Mouse (Mus musculus) C2C12 (cell line): ENCODE results near the gene Raver2. TPM values are rescaled to one million over a fixed set of nuclear protein-coding genes. Genes with fewer than 3 reads are reported as not detected.

ENCODE experiments used
- H3K27me3 ChIP-seq: one replicate; pipeline ENCODE4 v1.6.1; 2011; ENCODE audit not compliant: control insufficient read depth, insufficient read depth, insufficient read length
- H3K36me3 ChIP-seq: one replicate; pipeline ENCODE4 v1.6.1; 2011; ENCODE audit not compliant: control insufficient read depth, insufficient read depth
- H3K4me3 ChIP-seq: one replicate; pipeline ENCODE4 v1.5.1; 2011; ENCODE audit warnings: mild to moderate bottlenecking, control low read depth; ENCODE audit not compliant: poor library complexity, insufficient read depth, severe bottlenecking
- H3K79me2 ChIP-seq: one replicate; pipeline ENCODE4 v1.6.1; 2011; ENCODE audit not compliant: control insufficient read depth, insufficient read depth
- H3K79me3 ChIP-seq: one replicate; pipeline ENCODE4 v1.6.1; 2011; ENCODE audit warnings: low read depth, control low read depth
- H3ac ChIP-seq: one replicate; pipeline ENCODE3; 2011; ENCODE audit warnings: low read depth; ENCODE audit not compliant: control insufficient read depth, insufficient read length
- CEBPB ChIP-seq: IDR thresholded peaks from one replicate; pipeline ENCODE4 v1.6.1; 2011; ENCODE audit warnings: low read depth, mild to moderate bottlenecking, control low read depth, moderate library complexity
- CTCF ChIP-seq: IDR thresholded peaks from one replicate; pipeline ENCODE4 v1.5.1; 2011; ENCODE audit not compliant: control insufficient read depth, insufficient read depth, insufficient read length
- FOSL1 ChIP-seq: IDR thresholded peaks from one replicate; pipeline ENCODE4 v1.8.0; 2011; ENCODE audit warnings: mild to moderate bottlenecking, low read length; ENCODE audit not compliant: poor library complexity, insufficient read depth, severe bottlenecking
- MAX ChIP-seq: IDR thresholded peaks from one replicate; pipeline ENCODE4 v1.6.1; 2011; ENCODE audit warnings: mild to moderate bottlenecking, control low read depth
- MYOD1 ChIP-seq: IDR thresholded peaks from one replicate; pipeline ENCODE4 v1.6.1; 2011; ENCODE audit warnings: low read depth; ENCODE audit not compliant: control insufficient read depth, insufficient read length
- MYOG ChIP-seq: IDR thresholded peaks from one replicate; pipeline ENCODE4 v1.6.1; 2011; ENCODE audit not compliant: control insufficient read depth, insufficient read length; ENCODE audit errors: extremely low read depth
- USF1 ChIP-seq: IDR thresholded peaks from one replicate; pipeline ENCODE4 v1.6.1; 2011; ENCODE audit warnings: low read depth, mild to moderate bottlenecking, control low read depth, moderate library complexity
- polyA plus RNA-seq: library from polyadenylated mRNA; unstranded; fragments of >200 nt; fragmentation: generic; extraction: Trizol; gene quantifications from one replicate; pipeline ENCODE4 v1.2.1, GENCODE M21; 2012; ENCODE audit warnings: missing spikeins

Raver2 gene
- polyA plus RNA-seq, 1 experiment: 0.04 TPM

GRCm38 (mm10) chr4:101135013-101135412 is 66.2 kb downstream of the Raver2 start:
- Histone ChIP-seq H3K36me3 (no peaks in the 10 kb centered on the region), H3K79me2 (no peaks in the 10 kb centered on the region), H3K79me3 (no peaks in the 10 kb centered on the region), H3ac (no peak overlapping the region), H3K27me3 (no peaks in the 10 kb centered on the region), H3K4me3 (no peak overlapping the region)
- TF ChIP-seq CTCF (no peak), MAX (no peak), USF1 (no peak), MYOG (no peak), FOSL1 (no peak)

GRCm38 (mm10) chr4:101135909-101136308 is 67.1 kb downstream of the Raver2 start:
- no peaks in the 10 kb centered on the region for H3K79me3 ChIP-seq
- no peak overlapping the region for H3ac ChIP-seq
- no peaks in the 10 kb centered on the region for H3K27me3 ChIP-seq
- no peaks in the 10 kb centered on the region for H3K36me3 ChIP-seq
- no peaks in the 10 kb centered on the region for H3K79me2 ChIP-seq
- no peak overlapping the region for H3K4me3 ChIP-seq
- no peak for TF ChIP-seq MAX
- no peak for TF ChIP-seq CTCF
- no peak for TF ChIP-seq USF1
- TF ChIP-seq FOSL1: no peak
- no peak for TF ChIP-seq MYOD1
- TF ChIP-seq MYOG: no peak
- TF ChIP-seq CEBPB: no peak

GRCm38 (mm10) chr4:101137975-101138374 is 69.2 kb downstream of the Raver2 start:
- Histone ChIP-seq H3K27me3 (no peaks in the 10 kb centered on the region), H3K79me3 (no peaks in the 10 kb centered on the region), H3K36me3 (no peaks in the 10 kb centered on the region), H3K4me3 (no peak overlapping the region), H3ac (no peak overlapping the region), H3K79me2 (no peaks in the 10 kb centered on the region)
- no peak for TF ChIP-seq MAX

- TF ChIP-seq MAX: no peak
- no peak for TF ChIP-seq CEBPB
- TF ChIP-seq CTCF: no peak
- TF ChIP-seq USF1: no peak
- TF ChIP-seq MYOG: no peak
- TF ChIP-seq MYOD1: no peak
- no peak for TF ChIP-seq FOSL1
- H3K79me2 ChIP-seq: no peaks in the 10 kb centered on the region
- H3K27me3 ChIP-seq: no peaks in the 10 kb centered on the region
- H3ac ChIP-seq: no peak overlapping the region
- no peaks in the 10 kb centered on the region for H3K79me3 ChIP-seq
- H3K4me3 ChIP-seq: no peak overlapping the region
- H3K36me3 ChIP-seq: no peaks in the 10 kb centered on the region
These were observed 73.0 kb downstream of the Raver2 start for GRCm38 (mm10) chr4:101141768-101142167.

- Histone ChIP-seq H3K79me2 (no peaks in the 10 kb centered on the region), H3K36me3 (no peaks in the 10 kb centered on the region), H3K4me3 (no peak overlapping the region), H3K27me3 (no peaks in the 10 kb centered on the region), H3K79me3 (no peaks in the 10 kb centered on the region), H3ac (no peak overlapping the region)
- TF ChIP-seq MYOG (no peak), USF1 (no peak), FOSL1 (no peak), CEBPB (no peak), MAX (no peak)
These were observed 75.1 kb downstream of the Raver2 start for GRCm38 (mm10) chr4:101143901-101144300.

GRCm38 (mm10) chr4:101144361-101144760 is 75.6 kb downstream of the Raver2 start:
- no peak for TF ChIP-seq MYOD1
- no peak for TF ChIP-seq MYOG
- no peak for TF ChIP-seq CTCF
- no peak for TF ChIP-seq FOSL1
- TF ChIP-seq MAX: no peak
- no peak for TF ChIP-seq CEBPB
- no peak for TF ChIP-seq USF1
- H3K79me2 ChIP-seq: no peaks in the 10 kb centered on the region
- no peak overlapping the region for H3K4me3 ChIP-seq
- no peaks in the 10 kb centered on the region for H3K27me3 ChIP-seq
- no peak overlapping the region for H3ac ChIP-seq
- no peaks in the 10 kb centered on the region for H3K36me3 ChIP-seq
- H3K79me3 ChIP-seq: no peaks in the 10 kb centered on the region
